25 mouse cellular contexts compared by ENCODE assay signal in genomic region chr4:65376571-65376970, GRCm38 (mm10).
"Had no signal": no experiment of that assay in that cellular context is flagged by ENCODE, and none has a peak within 500 bp of the region (broad histone marks: within the 10 kb centered on the region; RNA-seq: fewer than 3 reads in every experiment).

No protein-coding gene starts in this region.

- H3K9me3 ChIP-seq: heart, embryonic 13.5 days; heart, embryonic 15.5 days; hindbrain, embryonic 13.5 days; hindbrain, embryonic 15.5 days; limb, embryonic 13.5 days; limb, embryonic 15.5 days had no signal

- H3K27me3 ChIP-seq: heart, embryonic 13.5 days; heart, embryonic 15.5 days; hindbrain, embryonic 13.5 days; hindbrain, embryonic 15.5 days; limb, embryonic 13.5 days; limb, embryonic 15.5 days had no signal

- H3K9ac ChIP-seq: forebrain, postnatal 0 days; heart, embryonic 13.5 days; heart, embryonic 15.5 days; hindbrain, embryonic 13.5 days; hindbrain, embryonic 15.5 days; limb, embryonic 13.5 days; limb, embryonic 15.5 days; liver, embryonic 14.5 days had no signal

- ATAC-seq: forebrain, postnatal 0 days; hindbrain, postnatal 0 days; intestine, embryonic 16.5 days had no signal

- H3K36me3 ChIP-seq: heart, embryonic 13.5 days; heart, embryonic 15.5 days; hindbrain, embryonic 15.5 days; limb, embryonic 13.5 days; limb, embryonic 15.5 days had no signal

- H3K4me2 ChIP-seq: heart, embryonic 11.5 days; heart, embryonic 13.5 days; heart, embryonic 15.5 days; hindbrain, embryonic 13.5 days; hindbrain, embryonic 15.5 days; limb, embryonic 13.5 days; limb, embryonic 15.5 days had no signal

- H3K27ac ChIP-seq: heart, adult 2 months; heart, embryonic 13.5 days; heart, embryonic 15.5 days; hindbrain, embryonic 13.5 days; hindbrain, embryonic 15.5 days; hindbrain, postnatal 0 days; kidney, postnatal 0 days; limb, embryonic 13.5 days; limb, embryonic 15.5 days; liver, embryonic 14.5 days had no signal

- H3K4me3 ChIP-seq: heart, adult 2 months; heart, embryonic 13.5 days; heart, embryonic 15.5 days; hindbrain, embryonic 13.5 days; hindbrain, embryonic 15.5 days; limb, embryonic 13.5 days; limb, embryonic 15.5 days had no signal

- DNase-seq: forebrain, postnatal 0 days; gastrocnemius, postnatal 14 days; gastrocnemius, postnatal 36 days; heart, adult 11 months; heart, adult 2 months; heart, postnatal 14 days; heart, postnatal 36 days; kidney, adult 11 months; kidney, adult 8-10 months; kidney, postnatal 14 days; kidney, postnatal 36 days; layer of hippocampus, adult 9-11 months; layer of hippocampus, postnatal 36 days; left cerebral cortex, postnatal 4 days had no signal

- H3K4me1 ChIP-seq: heart, embryonic 13.5 days; heart, embryonic 15.5 days; hindbrain, embryonic 13.5 days; hindbrain, embryonic 15.5 days; limb, embryonic 15.5 days had no signal
